Mouse (Mus musculus) spleen, adult 12 weeks (tissue): ENCODE results near the gene Lrp4.

Source experiments
- DNase-seq: peaks from one replicate; pipeline ENCODE4 v3.0.0; 2022; ENCODE audit warnings: low spot score

Lrp4 gene

GRCm38 (mm10) chr2:91453231-91454075, 3.9 kb upstream of the Lrp4 start:
- DNase-seq: no peak

GRCm38 (mm10) chr2:91454434-91454833, 2.9 kb upstream of the Lrp4 start:
- DNase-seq: no peak

GRCm38 (mm10) chr2:91455826-91456225, 1.5 kb upstream of the Lrp4 start:
- no peak for DNase-seq

GRCm38 (mm10) chr2:91456491-91457100, 715 bp upstream of the Lrp4 start:
- DNase-seq: no peak

GRCm38 (mm10) chr2:91457656-91458251, 443 bp downstream of the Lrp4 start:
- DNase-seq: no peak

- DNase-seq: no peak
Measured at GRCm38 (mm10) chr2:91458252-91458672, 951 bp downstream of the Lrp4 start.

- no peak for DNase-seq
Measured at GRCm38 (mm10) chr2:91458673-91459391, 1.5 kb downstream of the Lrp4 start.

GRCm38 (mm10) chr2:91460076-91460475, 2.8 kb downstream of the Lrp4 start:
- no peak for DNase-seq

GRCm38 (mm10) chr2:91460771-91461170, 3.5 kb downstream of the Lrp4 start:
- no peak for DNase-seq

GRCm38 (mm10) chr2:91461341-91461740, 4.0 kb downstream of the Lrp4 start:
- no peak for DNase-seq

- no peak for DNase-seq
Measured at GRCm38 (mm10) chr2:91462196-91462595, 4.9 kb downstream of the Lrp4 start.

- no peak for DNase-seq
Measured at GRCm38 (mm10) chr2:91462681-91463080, 5.4 kb downstream of the Lrp4 start.

- DNase-seq: no peak
Measured at GRCm38 (mm10) chr2:91465934-91466333, 8.6 kb downstream of the Lrp4 start.

GRCm38 (mm10) chr2:91467613-91468012, 10.3 kb downstream of the Lrp4 start:
- DNase-seq: no peak

- no peak for DNase-seq
Measured at GRCm38 (mm10) chr2:91470055-91470647, 12.8 kb downstream of the Lrp4 start.

GRCm38 (mm10) chr2:91474358-91474757, 17.0 kb downstream of the Lrp4 start:
- DNase-seq: no peak

- DNase-seq: no peak
Measured at GRCm38 (mm10) chr2:91475791-91476190, 18.5 kb downstream of the Lrp4 start.

- DNase-seq: no peak
Measured at GRCm38 (mm10) chr2:91476251-91476661, 18.9 kb downstream of the Lrp4 start.

- no peak for DNase-seq
Measured at GRCm38 (mm10) chr2:91476841-91477240, 19.5 kb downstream of the Lrp4 start.

GRCm38 (mm10) chr2:91480399-91480801, 23.1 kb downstream of the Lrp4 start:
- no peak for DNase-seq

- DNase-seq: no peak
Measured at GRCm38 (mm10) chr2:91480805-91481514, 23.6 kb downstream of the Lrp4 start.
